Mouse (Mus musculus) liver, embryonic 14.5 days (tissue): ENCODE data around the gene Usp2. TPM values are rescaled to one million over a fixed set of nuclear protein-coding genes. Genes with fewer than 3 reads are reported as not detected.

ENCODE experiments used
- ATAC-seq: fragments of 200-750 bp; cut with Nextera tagmentation; 2 replicates; pipeline ENCODE4 v1.8.0; 2017; ENCODE audit warnings: moderate number of reproducible peaks, mild to moderate bottlenecking, moderate library complexity; ENCODE audit not compliant: insufficient read depth
- DNase-seq, 3 experiments: peaks; one replicate each; pipeline ENCODE4 v3.0.0-alpha.2; 2012 to 2013; ENCODE audit warnings: low read depth in 3 of 3, low spot score in 3 of 3
- H3K27ac ChIP-seq: fragments of 300-500 bp; sonication (generic); 2 replicates; pipeline ENCODE4 v1.5.1; 2014; ENCODE audit warnings: moderate library complexity, mild to moderate bottlenecking, control low read depth, inconsistent platforms
- H3K27me3 ChIP-seq: fragments of 300-500 bp; sonication (generic); 2 replicates; pipeline ENCODE4 v1.6.1; 2014; ENCODE audit warnings: mild to moderate bottlenecking, low read length, moderate library complexity; ENCODE audit not compliant: control insufficient read depth, insufficient read depth
- H3K36me3 ChIP-seq: fragments of 300-500 bp; sonication (generic); replicated peaks from 2 replicates; pipeline ENCODE4 v1.6.1; 2014; ENCODE audit warnings: low read depth; ENCODE audit not compliant: control insufficient read depth, insufficient read depth
- H3K4me1 ChIP-seq, 2 experiments: fragments of 200-500 bp in 1 of 2; fragments of 300-500 bp in 1 of 2; sonication (generic) in 1 of 2; replicated peaks; 2 replicates each; pipeline ENCODE4 v1.6.1; 2012 to 2014; ENCODE audit warnings: antibody characterized with exemption in 1 of 2, inconsistent platforms in 1 of 2, low read length in 1 of 2; ENCODE audit not compliant: control insufficient read depth in 2 of 2, insufficient read depth in 2 of 2
- H3K4me2 ChIP-seq: fragments of 300-500 bp; sonication (generic); 2 replicates; pipeline ENCODE4 v1.6.1; 2014; ENCODE audit warnings: low read depth, mild to moderate bottlenecking, control low read depth, moderate library complexity
- H3K4me3 ChIP-seq, 2 experiments: fragments of 200-500 bp in 1 of 2; fragments of 300-500 bp in 1 of 2; sonication (generic) in 1 of 2; 2 replicates each; pipeline ENCODE4 v1.5.1; 2012 to 2014; ENCODE audit warnings: low read depth in 2 of 2, low read length in 2 of 2, mild to moderate bottlenecking in 2 of 2, control low read depth in 1 of 2, inconsistent platforms in 1 of 2, moderate library complexity in 1 of 2; ENCODE audit not compliant: insufficient read depth in 1 of 2
- H3K9ac ChIP-seq: fragments of 300-500 bp; sonication (generic); replicated peaks from 2 replicates; pipeline ENCODE4 v1.6.1; 2014; ENCODE audit warnings: mild to moderate bottlenecking, control low read depth, moderate library complexity
- H3K9me3 ChIP-seq: fragments of 300-500 bp; sonication (generic); 2 replicates; pipeline ENCODE4 v1.6.1; 2016; ENCODE audit warnings: low read length, mixed read lengths; ENCODE audit not compliant: control insufficient read depth
- CTCF ChIP-seq: IDR thresholded peaks from 2 replicates; pipeline ENCODE4 v1.5.1; 2016; ENCODE audit warnings: antibody characterized with exemption, low read depth, control low read depth
- EP300 ChIP-seq: IDR thresholded peaks from 2 replicates; pipeline ENCODE4 v1.6.1; 2016; ENCODE audit warnings: antibody characterized with exemption, low read depth
- polyA plus RNA-seq, 2 experiments: library from polyadenylated mRNA; depleted of rRNA in 1 of 2; stranded (reverse) in 1 of 2; unstranded in 1 of 2; fragments of >200 nt; fragmentation: Nextera tagmentation in 1 of 2; extraction: Ambion mirVana in 1 of 2; gene quantifications; 2 replicates each; pipeline versions ENCODE4 v1.2.1 to v1.2.3; 2012 to 2014

Gene Usp2
- polyA plus RNA-seq, 2 experiments: 0.27 to 1.6 TPM

DNA sequence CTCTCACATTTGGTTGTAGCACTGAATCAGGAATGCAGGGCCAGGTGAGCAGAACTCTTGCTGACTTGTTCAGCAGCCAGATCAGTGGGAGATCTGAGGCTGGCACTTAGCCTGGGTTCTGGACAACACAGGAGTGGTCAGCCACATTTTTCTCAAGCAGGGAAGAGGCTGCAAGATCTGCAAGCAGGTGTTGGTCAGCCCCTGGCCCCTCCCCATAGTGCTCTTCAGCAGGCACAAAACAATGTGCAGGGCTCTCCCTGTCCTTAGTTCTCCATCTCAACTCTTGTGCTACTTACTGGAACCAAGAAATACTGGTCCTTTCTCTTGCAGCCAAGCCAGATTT is 77.9 kb downstream of the Usp2 start:
- Histone ChIP-seq H3K36me3 (peaks cover 2% of the 10 kb centered on the region), H3K4me2 (no peak overlapping the region), H3K9me3 (no peaks in the 10 kb centered on the region), H3K4me3 (no peak overlapping the region), H3K27me3 (no peaks in the 10 kb centered on the region), H3K9ac (no peak overlapping the region), H3K4me1 (no peaks in the 10 kb centered on the region), H3K27ac (no peak overlapping the region)
- ATAC-seq (no peak), DNase-seq (no peak)
- TF ChIP-seq EP300 (no peak), CTCF (no peak)

Other genes with a start within 250 kb of the Usp2 start
- 0.64 and 0.90 TPM in 2 replicates for gene Thy1, start 23.6 kb upstream of the Usp2 start, polyA plus RNA-seq (2012; rRNA removed)
- gene Thy1, start 23.6 kb upstream of the Usp2 start, polyA plus RNA-seq (2014; fragmentation: Nextera tagmentation; extraction: Ambion mirVana): 0.14 and 0.33 TPM in 2 replicates
- gene Mfrp, start 34.7 kb downstream of the Usp2 start, polyA plus RNA-seq (2012; rRNA removed): not detected in 2 replicates
- gene Mfrp, start 34.7 kb downstream of the Usp2 start, polyA plus RNA-seq (2014; fragmentation: Nextera tagmentation; extraction: Ambion mirVana): not detected in 2 replicates
- gene C1qtnf5, start 40.2 kb downstream of the Usp2 start, polyA plus RNA-seq (2012; rRNA removed): 0.24 and 0.27 TPM in 2 replicates
- 0.27 and 0.30 TPM in 2 replicates for gene C1qtnf5, start 40.2 kb downstream of the Usp2 start, polyA plus RNA-seq (2014; fragmentation: Nextera tagmentation; extraction: Ambion mirVana)
- gene Gm49380, start 46.5 kb downstream of the Usp2 start, polyA plus RNA-seq (2012; rRNA removed): 0.05 and 0.09 TPM in 2 replicates
- not detected in 2 replicates for gene Gm49380, start 46.5 kb downstream of the Usp2 start, polyA plus RNA-seq (2014; fragmentation: Nextera tagmentation; extraction: Ambion mirVana)
- 21.9 and 26.2 TPM in 2 replicates for gene Rnf26, start 46.5 kb downstream of the Usp2 start, polyA plus RNA-seq (2012; rRNA removed)
- 29.4 and 34.3 TPM in 2 replicates for gene Rnf26, start 46.5 kb downstream of the Usp2 start, polyA plus RNA-seq (2014; fragmentation: Nextera tagmentation; extraction: Ambion mirVana)
- gene Mcam, start 67.4 kb downstream of the Usp2 start, polyA plus RNA-seq (2012; rRNA removed): 6.1 and 6.2 TPM in 2 replicates
- 3.1 and 3.4 TPM in 2 replicates for gene Mcam, start 67.4 kb downstream of the Usp2 start, polyA plus RNA-seq (2014; fragmentation: Nextera tagmentation; extraction: Ambion mirVana)
- gene Cbl, start 167.0 kb downstream of the Usp2 start, polyA plus RNA-seq (2012; rRNA removed): 3.4 and 3.9 TPM in 2 replicates
- 3.7 and 5.1 TPM in 2 replicates for gene Cbl, start 167.0 kb downstream of the Usp2 start, polyA plus RNA-seq (2014; fragmentation: Nextera tagmentation; extraction: Ambion mirVana)
- gene Ccdc153, start 173.7 kb downstream of the Usp2 start, polyA plus RNA-seq (2012; rRNA removed): not detected in 2 replicates
- gene Ccdc153, start 173.7 kb downstream of the Usp2 start, polyA plus RNA-seq (2014; fragmentation: Nextera tagmentation; extraction: Ambion mirVana): not detected in 2 replicates
- gene Pdzd3, start 184.4 kb downstream of the Usp2 start, polyA plus RNA-seq (2012; rRNA removed): 0.02 and 0.05 TPM in 2 replicates
- 0.08 TPM in 1 of 2 replicates, not detected in the other for gene Pdzd3, start 184.4 kb downstream of the Usp2 start, polyA plus RNA-seq (2014; fragmentation: Nextera tagmentation; extraction: Ambion mirVana)
- 1.5 TPM in 2 replicates for gene Nlrx1, start 201.6 kb downstream of the Usp2 start, polyA plus RNA-seq (2012; rRNA removed)
- gene Nlrx1, start 201.6 kb downstream of the Usp2 start, polyA plus RNA-seq (2014; fragmentation: Nextera tagmentation; extraction: Ambion mirVana): 2.7 and 3.4 TPM in 2 replicates
- gene Abcg4, start 221.6 kb downstream of the Usp2 start, polyA plus RNA-seq (2012; rRNA removed): 35.6 and 41.6 TPM in 2 replicates
- gene Abcg4, start 221.6 kb downstream of the Usp2 start, polyA plus RNA-seq (2014; fragmentation: Nextera tagmentation; extraction: Ambion mirVana): 10.6 and 11.1 TPM in 2 replicates
- gene Hinfp, start 238.7 kb downstream of the Usp2 start, polyA plus RNA-seq (2012; rRNA removed): 11.8 and 13.8 TPM in 2 replicates
- gene Hinfp, start 238.7 kb downstream of the Usp2 start, polyA plus RNA-seq (2014; fragmentation: Nextera tagmentation; extraction: Ambion mirVana): 8.0 and 8.3 TPM in 2 replicates